Comparison of ENCODE assay signal across 37 mouse cellular contexts in the genomic region with DNA sequence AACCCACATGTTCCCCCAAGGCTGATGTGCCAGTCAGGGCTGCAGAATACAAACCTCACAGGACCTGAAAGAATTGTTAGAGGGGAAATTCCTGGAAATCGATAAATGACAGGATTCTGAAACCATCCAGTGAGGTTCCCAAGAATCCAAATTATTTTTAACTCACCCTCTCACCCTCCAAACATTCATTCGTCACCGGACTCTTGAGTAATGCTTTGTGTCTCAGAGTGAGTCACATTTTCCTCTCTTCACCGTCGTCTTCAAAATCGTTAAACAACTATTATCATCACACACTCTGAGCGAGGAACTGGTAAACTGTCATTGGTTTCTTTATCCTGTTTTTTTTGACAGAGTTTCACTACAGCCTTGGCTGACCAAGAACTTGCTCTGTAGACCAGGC. TPM values are rescaled to one million over a fixed set of nuclear protein-coding genes. Genes with fewer than 3 reads are reported as not detected.
DNase-seq lines count a peak whose midpoint lies in the region; ATAC-seq and TF ChIP-seq lines count a peak whose summit lies in the region.
"Had no signal": no experiment of that assay in that cellular context is flagged by ENCODE, and none has a peak within 500 bp of the region (broad histone marks: within the 10 kb centered on the region; RNA-seq: fewer than 3 reads in every experiment).

No protein-coding gene starts in this region.

- peaks cover 38% of the 10 kb centered on the region for H3K4me1 ChIP-seq in heart, embryonic 10.5 days
- H3K4me1 ChIP-seq in hindbrain, embryonic 13.5 days (replicated peaks), result peaks cover 6% of the 10 kb centered on the region; the same call in 1 of the 2 replicates
- H3K4me1 ChIP-seq: embryonic facial prominence, embryonic 12.5 days had no signal

- WGBS in heart, embryonic 10.5 days, result 33% methylated on average over 7 of the region's 7 CpGs
- 11% methylated on average over 7 of the region's 7 CpGs for WGBS in macrophage (ENCODE audit: missing documents)
- WGBS in hindbrain, embryonic 13.5 days, result 85% methylated on average over 7 of the region's 7 CpGs

- peak overlapping the region; percentile 52; the same call in 1 of the 2 replicates for H3K27ac ChIP-seq in heart, embryonic 10.5 days
- H3K27ac ChIP-seq in macrophage, result peak overlapping the region; percentile 2; the same call in 1 of the 2 replicates
- H3K27ac ChIP-seq in hindbrain, embryonic 13.5 days, result no peak overlapping the region
- H3K27ac ChIP-seq: left cerebral cortex, adult 2 months; liver, embryonic 13.5 days; neural tube, embryonic 15.5 days had no signal

- no peaks in the 10 kb centered on the region for H3K79me2 ChIP-seq in C2C12 (ENCODE audit: control insufficient read depth, insufficient read depth)
- no peaks in the 10 kb centered on the region for H3K79me2 ChIP-seq in macrophage (ENCODE audit: inconsistent target)

- intact Hi-C loops in heart, postnatal 25 days (cut with DNase I), result loop anchor here (1.0 to 5.0 kb wide), 5 partner anchors 68 to 348 kb away; a partner anchor contains a TSS

- H3K4me3 ChIP-seq in heart, embryonic 10.5 days, result no peak overlapping the region
- H3K4me3 ChIP-seq in C2C12 (ENCODE audit: insufficient read depth, poor library complexity, severe bottlenecking), result no peak overlapping the region
- H3K4me3 ChIP-seq in macrophage (ENCODE audit: inconsistent target), result no peak overlapping the region
- H3K4me3 ChIP-seq in hindbrain, embryonic 13.5 days, result no peak overlapping the region
- H3K4me3 ChIP-seq: embryonic facial prominence, embryonic 12.5 days; erythroblast, embryonic 14.5 days; left cerebral cortex, adult 2 months; liver, embryonic 13.5 days; neural tube, embryonic 15.5 days had no signal

- no peaks in the 10 kb centered on the region for H3K9me3 ChIP-seq in heart, embryonic 10.5 days
- H3K9me3 ChIP-seq in hindbrain, embryonic 13.5 days, result no peaks in the 10 kb centered on the region
- H3K9me3 ChIP-seq: embryonic facial prominence, embryonic 12.5 days; liver, embryonic 13.5 days; neural tube, embryonic 15.5 days had no signal

- TF ChIP-seq CTCF in C2C12 (IDR thresholded peaks at IDR 0.05; ENCODE audit: control insufficient read depth, insufficient read depth, insufficient read length), result no peak

- H3K36me3 ChIP-seq in heart, embryonic 10.5 days, result no peaks in the 10 kb centered on the region
- H3K36me3 ChIP-seq in C2C12 (ENCODE audit: control insufficient read depth, insufficient read depth), result no peaks in the 10 kb centered on the region
- H3K36me3 ChIP-seq in macrophage (ENCODE audit: inconsistent target), result no peaks in the 10 kb centered on the region
- no peaks in the 10 kb centered on the region for H3K36me3 ChIP-seq in hindbrain, embryonic 13.5 days
- H3K36me3 ChIP-seq: embryonic facial prominence, embryonic 12.5 days; liver, embryonic 13.5 days; neural tube, embryonic 15.5 days had no signal

- H3K4me2 ChIP-seq in hindbrain, embryonic 13.5 days, result no peak overlapping the region
- H3K4me2 ChIP-seq: embryonic facial prominence, embryonic 12.5 days; liver, embryonic 13.5 days; neural tube, embryonic 15.5 days had no signal

- H3K79me3 ChIP-seq in C2C12 (ENCODE audit: low read depth), result no peaks in the 10 kb centered on the region

- no peak overlapping the region for H3K9ac ChIP-seq in hindbrain, embryonic 13.5 days
- H3K9ac ChIP-seq: embryonic facial prominence, embryonic 12.5 days; liver, embryonic 13.5 days; neural tube, embryonic 15.5 days had no signal

- ATAC-seq in erythroid progenitor cell, adult 5-6 weeks (replicated peaks; ENCODE audit: low FRiP score, poor library complexity, severe bottlenecking), result no peak
- no peak for ATAC-seq in hindbrain, embryonic 13.5 days (ENCODE audit: low FRiP score)
- ATAC-seq: activated CD4-positive, CD25-positive, alpha-beta regulatory T cell, adult 4 months; CD4-positive, CD25-positive, alpha-beta regulatory T cell, adult 4 months had no signal

- H3ac ChIP-seq in C2C12 (ENCODE audit: control insufficient read depth, insufficient read length, low read depth), result no peak overlapping the region

- DNase-seq in heart, embryonic 10.5 days (ENCODE audit: low spot score), result no peak
- no peak for DNase-seq in heart, postnatal 25 days (ENCODE audit: low spot score)
- DNase-seq in adipocyte (ENCODE audit: low spot score), result peak; percentile 62
- no peak for DNase-seq in right cerebral cortex, adult 2 months (ENCODE audit: low spot score in 2 of 2)
- DNase-seq: cerebellum, adult 11-12 months; cerebellum, postnatal 10 days; gastrocnemius, postnatal 14 days; kidney, postnatal 4 days; layer of hippocampus, adult 9-11 months; liver, embryonic 13.5 days; lung, adult 2 months; lung, postnatal 36 days; right cerebral cortex, postnatal 25 days; thymus, postnatal 14 days had no signal

- H3K27me3 ChIP-seq in heart, embryonic 10.5 days (ENCODE audit: insufficient read depth, poor library complexity, severe bottlenecking), result no peaks in the 10 kb centered on the region
- no peaks in the 10 kb centered on the region for H3K27me3 ChIP-seq in C2C12 (ENCODE audit: control insufficient read depth, insufficient read depth, insufficient read length)
- H3K27me3 ChIP-seq in hindbrain, embryonic 13.5 days, result peaks cover 16% of the 10 kb centered on the region
- H3K27me3 ChIP-seq: embryonic facial prominence, embryonic 12.5 days had no signal

TF ChIP-seq in C2C12, 6 proteins besides CTCF, POLR2A, EP300 and RAD21:
- TF ChIP-seq CEBPB (IDR thresholded peaks at IDR 0.05; ENCODE audit: low read depth) (peak; percentile 93), FOSL1 (IDR thresholded peaks at IDR 0.05; ENCODE audit: insufficient read depth, low read length, poor library complexity, severe bottlenecking) (peak; percentile 93), MYOG (IDR thresholded peaks at IDR 0.05; ENCODE audit: control insufficient read depth, extremely low read depth, insufficient read length) (no peak), MYOD1 (IDR thresholded peaks at IDR 0.05; ENCODE audit: control insufficient read depth, insufficient read length, low read depth) (no peak)

RNA-seq across cellular contexts. Expression of a gene that starts 6.7 kb away (rescaled TPM):
- polyA plus RNA-seq in heart, embryonic 10.5 days (2016; fragmentation: Nextera tagmentation; extraction: Ambion mirVana), result not detected in 2 replicates
- total RNA-seq in heart, postnatal 25 days (2021), result not detected
- polyA plus RNA-seq in C2C12 (2012; fragmentation: generic; extraction: Trizol), result not detected
- not detected for total RNA-seq in macrophage (2018; cell fraction: chromatin; rRNA removed)
- not detected for total RNA-seq in macrophage (2018; cell fraction: cytosol; rRNA removed)
- total RNA-seq in macrophage (2018; cell fraction: nucleus; rRNA removed), result under 1 TPM in 1 of 26 experiments, not detected in 25; 0.97 TPM
- polyA plus RNA-seq in macrophage (2018), result not detected in 3 replicates
- total RNA-seq in erythroid progenitor cell, adult 5-6 weeks (2015; ENCODE audit: low replicate concordance), result not detected in 2 replicates
- total RNA-seq in erythroid progenitor cell, adult 5-6 weeks (2017; ENCODE audit: low replicate concordance), result not detected in 2 replicates
- not detected in 2 replicates for polyA plus RNA-seq in hindbrain, embryonic 13.5 days (2015; fragmentation: Nextera tagmentation; extraction: Ambion mirVana)
- total RNA-seq: adrenal gland, postnatal 4 days; ES-E14; gastrocnemius, postnatal 14 days; heart, adult 8-10 months; hematopoietic stem cell, adult 5-6 weeks; left cerebral cortex, adult 2 months; left cerebral cortex, postnatal 36 days; midbrain, postnatal 0 days had no signal
- polyA plus RNA-seq: activated CD4-positive, CD25-positive, alpha-beta regulatory T cell, adult 4 months; CD4-positive, CD25-positive, alpha-beta regulatory T cell, adult 4 months; embryonic facial prominence, embryonic 12.5 days; erythroblast, embryonic 14.5 days; forebrain, embryonic 16.5 days; heart, embryonic 16.5 days; hindbrain, embryonic 16.5 days; intestine, embryonic 16.5 days; kidney, embryonic 14.5 days; limb, embryonic 14.5 days; liver, embryonic 13.5 days; lung, adult 2 months; midbrain, postnatal 0 days; neural tube, embryonic 15.5 days; spleen, adult 2 months had no signal

RNA-seq across cellular contexts. Expression of a gene that starts 7.0 kb away (rescaled TPM):
- polyA plus RNA-seq in heart, embryonic 10.5 days (2016; fragmentation: Nextera tagmentation; extraction: Ambion mirVana), result 35.9 and 37.4 TPM in 2 replicates
- 10 to 100 TPM; 18.9 to 20.1 TPM for total RNA-seq in heart, postnatal 25 days (2021)
- polyA plus RNA-seq in C2C12 (2012; fragmentation: generic; extraction: Trizol) (11.2 TPM), macrophage (2018) (54.1 to 88.6 TPM (median 71.3 TPM) in 3 replicates)
- 10 to 100 TPM; 19.6 to 88.4 (median 53.1) TPM for total RNA-seq in macrophage (2018; cell fraction: chromatin; rRNA removed)
- total RNA-seq in macrophage (2018; cell fraction: cytosol; rRNA removed), result 10 to 100 TPM; 38.4 to 91.1 (median 57.9) TPM
- 100 to 1,000 TPM in 1 of 26 experiments, 10 to 100 TPM in 25; 33.0 to 102 (median 46.7) TPM for total RNA-seq in macrophage (2018; cell fraction: nucleus; rRNA removed)
- total RNA-seq in erythroid progenitor cell, adult 5-6 weeks (2015; ENCODE audit: low replicate concordance), result 0.36 and 1.3 TPM in 2 replicates
- 0.30 and 0.51 TPM in 2 replicates for total RNA-seq in erythroid progenitor cell, adult 5-6 weeks (2017; ENCODE audit: low replicate concordance)
- polyA plus RNA-seq in hindbrain, embryonic 13.5 days (2015; fragmentation: Nextera tagmentation; extraction: Ambion mirVana), result 62.9 and 66.5 TPM in 2 replicates
- polyA plus RNA-seq: activated CD4-positive, CD25-positive, alpha-beta regulatory T cell, adult 4 months had no signal
